Mouse (Mus musculus) bone marrow, adult 2 months (tissue): ENCODE results near the gene Gm49405.

ENCODE experiments used
- CTCF ChIP-seq: fragments of 200-500 bp; IDR thresholded peaks from 2 replicates; pipeline ENCODE4 v1.5.1; 2011; ENCODE audit warnings: low read length, control low read depth; ENCODE audit not compliant: control insufficient read depth, insufficient read depth
- POLR2A ChIP-seq: fragments of 200-500 bp; IDR thresholded peaks from 2 replicates; pipeline ENCODE4 v1.6.1; 2011; ENCODE audit warnings: low read depth, mild to moderate bottlenecking, control low read depth, low read length, borderline replicate concordance; ENCODE audit not compliant: control insufficient read depth

DNA sequence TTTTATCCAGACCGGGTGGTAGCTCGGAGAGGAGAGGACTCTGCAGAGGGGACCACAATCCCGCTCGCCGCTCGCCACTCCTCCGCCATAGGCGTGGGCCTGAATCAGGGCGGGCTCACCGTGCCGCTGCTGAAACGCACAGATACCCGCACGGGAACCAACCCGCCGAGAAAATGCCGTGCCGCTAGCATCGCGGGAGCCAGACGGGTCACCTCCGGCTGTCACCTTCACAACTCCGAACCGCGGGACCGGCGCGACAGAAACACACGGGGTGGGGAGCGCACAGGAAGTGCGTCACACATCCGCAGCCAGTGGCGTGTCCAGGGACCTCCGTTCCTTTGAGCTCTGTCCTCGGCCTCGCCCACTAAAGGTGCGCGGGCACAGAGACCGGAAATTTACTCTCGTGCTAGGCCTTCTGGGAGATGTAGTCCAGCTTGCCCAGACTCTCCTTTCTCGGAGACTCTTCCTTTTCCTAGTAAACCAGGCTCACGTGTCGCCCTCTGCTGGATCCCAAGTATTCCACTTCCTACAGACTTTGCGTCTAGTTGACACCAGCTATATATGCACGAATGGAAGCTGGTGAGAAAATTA lies 12.1 kb downstream of the Gm49405 start, which contains the start of gene Ndufv1:
- TF ChIP-seq CTCF (peak; percentile 65), POLR2A (peak; percentile 93)
